Mouse (Mus musculus): ENCODE data around the gene Mrs2.

Mrs2 gene

DNA sequence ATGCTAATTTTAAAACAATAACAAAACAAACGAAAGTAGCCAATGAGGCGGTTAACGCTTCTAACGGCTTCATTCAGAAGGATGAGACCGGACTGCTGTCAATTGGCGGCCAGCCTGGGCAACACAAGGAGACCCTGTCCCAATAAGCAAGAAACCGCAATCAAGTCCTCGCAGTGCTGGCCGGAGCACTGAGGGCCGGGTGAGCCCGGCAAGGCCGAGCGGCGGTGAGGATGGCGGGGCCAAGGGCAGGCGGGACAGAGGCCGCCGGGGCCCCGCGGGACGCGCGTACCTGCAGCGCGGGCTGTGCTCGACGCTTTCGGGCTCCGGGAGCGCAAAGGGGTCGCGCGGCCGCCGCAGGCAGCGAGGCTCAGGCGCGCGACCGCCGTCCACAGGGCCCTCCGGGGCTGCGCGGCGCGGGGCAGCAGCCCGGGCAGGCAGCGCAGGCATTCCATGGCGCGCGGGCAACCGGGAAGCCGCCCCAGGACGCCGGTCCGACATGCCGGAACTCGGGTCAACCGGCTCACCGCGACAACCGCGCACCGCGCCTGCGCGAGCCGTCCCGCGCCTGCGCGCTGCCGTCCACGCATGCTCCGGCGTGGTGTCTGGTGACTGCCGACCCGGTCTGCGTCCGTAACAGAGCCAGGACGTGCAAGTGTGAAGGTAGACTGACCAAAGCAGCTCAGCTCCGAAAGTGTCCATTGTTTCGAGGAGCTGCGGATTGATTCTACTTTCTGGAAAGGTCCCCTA, at the start of gene Mrs2:
Mrs2 (minus strand) TSS at position 587 of the 747 bp plus-strand sequence.
- DNase-seq: peak; percentile 87

DNA sequence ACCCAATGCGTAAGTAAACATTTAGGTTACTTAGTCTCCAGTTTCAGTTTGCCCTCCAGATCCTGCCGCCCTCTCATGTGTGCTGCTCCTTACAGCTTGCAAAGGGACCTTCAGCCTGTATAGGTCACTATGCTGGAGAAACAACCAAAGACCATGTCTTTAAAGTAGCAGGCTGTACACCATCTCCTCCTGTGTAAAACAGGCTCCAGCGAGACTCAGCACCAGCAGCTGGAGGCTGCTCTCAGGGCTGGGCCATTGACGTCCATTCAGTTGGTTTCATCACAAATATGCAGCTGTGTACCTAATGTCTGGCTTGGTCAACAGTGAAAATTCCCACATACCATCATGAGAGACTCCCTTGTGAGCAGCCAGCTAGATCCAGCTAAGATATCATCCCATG, 49.6 kb upstream of the Mrs2 start:
- DNase-seq: no peak

DNA sequence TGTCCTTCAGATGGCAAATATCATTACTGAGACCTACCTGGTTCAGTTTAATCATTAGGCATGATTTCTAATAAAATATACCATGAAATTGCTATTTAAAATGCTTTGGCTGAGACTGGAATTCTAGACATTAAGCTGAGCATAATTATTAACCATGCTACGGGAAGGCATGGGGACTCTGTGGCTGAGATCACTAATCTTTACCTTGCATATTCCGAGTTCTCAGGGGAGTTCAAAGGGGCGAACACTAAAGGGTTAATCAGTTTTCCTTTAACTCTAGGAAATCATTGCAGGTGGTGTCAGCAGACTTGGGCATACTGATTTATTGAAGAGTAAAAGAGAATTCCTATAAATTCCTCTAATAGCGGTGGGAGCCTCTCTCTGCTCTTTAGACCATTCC, 47.0 kb upstream of the Mrs2 start:
- DNase-seq: no peak

DNA sequence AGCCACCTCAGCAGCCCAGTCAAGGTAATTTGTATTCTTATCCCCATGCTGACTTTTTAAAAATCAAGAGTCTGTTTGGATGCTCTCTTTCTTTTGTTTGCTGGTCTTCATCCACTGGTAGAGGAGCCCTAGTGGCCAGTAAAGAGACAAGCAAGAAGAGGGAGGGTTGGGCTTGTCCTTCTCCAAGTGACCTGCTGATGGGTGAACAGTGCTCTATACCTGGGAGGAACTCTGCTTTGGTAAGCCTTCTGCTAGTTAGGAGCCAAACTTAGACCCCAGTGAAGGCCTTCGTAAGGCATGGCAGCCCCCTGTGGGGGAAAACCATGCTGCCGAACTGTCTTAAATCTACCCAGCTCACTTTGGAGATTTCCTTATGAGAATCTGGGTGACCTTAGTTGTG, 46.5 kb upstream of the Mrs2 start:
- no peak for DNase-seq

DNA sequence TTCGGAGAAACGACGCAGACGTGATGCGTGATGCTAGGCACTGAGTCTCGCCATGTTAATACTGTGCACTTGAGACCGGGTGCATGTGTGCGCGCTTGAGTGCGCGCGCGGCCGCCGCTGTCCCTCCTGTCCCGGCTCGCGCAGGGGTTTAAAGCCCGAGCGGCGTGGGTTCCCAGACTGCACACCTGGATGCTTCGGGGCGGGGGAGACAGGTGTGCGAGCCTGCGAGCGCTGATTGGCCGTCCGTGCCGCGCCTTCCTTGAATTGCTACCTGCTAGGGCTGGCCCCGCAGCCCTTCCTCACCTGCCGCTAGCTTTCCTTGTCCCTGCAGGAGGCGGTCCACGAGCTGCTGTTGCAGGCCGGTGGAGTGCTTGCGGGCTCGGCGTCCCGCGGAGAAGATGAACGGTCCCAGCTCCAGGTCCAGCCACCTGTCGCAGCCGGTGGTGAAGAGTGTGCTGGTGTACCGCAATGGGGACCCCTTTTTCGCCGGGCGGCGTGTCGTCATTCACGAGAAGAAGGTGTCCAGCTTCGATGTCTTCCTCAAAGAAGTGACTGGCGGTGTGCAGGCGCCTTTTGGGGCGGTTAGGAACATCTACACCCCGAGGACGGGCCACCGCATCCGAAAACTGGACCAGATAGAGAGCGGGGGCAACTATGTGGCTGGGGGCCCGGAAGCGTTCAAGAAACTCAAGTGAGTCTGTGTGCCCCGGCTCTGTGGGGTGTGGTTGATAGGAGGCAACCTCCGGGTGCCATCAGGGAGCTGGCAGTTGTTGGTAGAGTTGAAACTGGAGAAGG, 35.9 kb upstream of the Mrs2 start, which contains the start of gene Dcdc2a:
Dcdc2a (plus strand) TSS at position 132 of the 795 bp plus-strand sequence.
- no peak for DNase-seq

DNA sequence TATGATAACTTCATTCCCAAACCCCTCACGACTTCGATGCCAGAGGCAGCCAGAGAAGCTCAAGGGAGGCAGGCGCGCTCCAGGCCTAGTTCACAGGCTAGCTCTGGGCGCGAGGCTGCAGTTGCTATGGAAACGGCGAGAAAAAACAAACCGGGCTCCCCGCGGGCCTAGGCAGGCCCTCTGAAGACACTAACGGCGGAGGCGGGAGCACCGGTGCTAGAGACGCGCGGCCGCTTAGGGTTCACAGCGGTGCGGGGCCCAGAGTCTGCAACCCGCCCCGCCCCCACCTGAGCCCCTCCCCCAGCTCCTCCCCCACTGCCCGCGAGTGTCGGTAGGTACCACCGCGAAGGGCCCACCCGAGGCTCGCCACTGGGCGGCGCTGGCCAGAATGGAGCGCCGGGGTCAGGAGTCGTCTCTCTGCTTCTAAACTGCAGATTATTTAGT, 35.0 kb upstream of the Mrs2 start:
- peak; percentile 55 for DNase-seq

DNA sequence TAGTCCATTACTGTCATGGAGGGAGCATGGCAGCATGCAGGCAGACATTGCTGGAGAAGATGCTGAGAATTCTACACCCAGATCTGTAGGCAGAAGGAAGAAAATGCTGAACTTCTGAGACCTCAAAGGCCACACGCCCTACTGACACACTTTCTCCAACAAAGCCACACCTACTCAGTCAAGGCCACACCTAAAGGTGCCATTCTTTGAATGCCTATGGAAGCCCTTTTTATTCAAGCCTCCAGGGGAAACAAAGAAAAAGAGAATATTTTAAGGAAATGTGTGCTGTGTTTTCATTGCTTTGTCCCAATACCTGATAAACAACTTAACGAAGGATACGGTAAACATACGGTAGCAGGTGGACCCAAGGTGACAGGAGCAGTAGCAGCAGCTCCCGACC, 32.5 kb upstream of the Mrs2 start:
- no peak for DNase-seq

DNA sequence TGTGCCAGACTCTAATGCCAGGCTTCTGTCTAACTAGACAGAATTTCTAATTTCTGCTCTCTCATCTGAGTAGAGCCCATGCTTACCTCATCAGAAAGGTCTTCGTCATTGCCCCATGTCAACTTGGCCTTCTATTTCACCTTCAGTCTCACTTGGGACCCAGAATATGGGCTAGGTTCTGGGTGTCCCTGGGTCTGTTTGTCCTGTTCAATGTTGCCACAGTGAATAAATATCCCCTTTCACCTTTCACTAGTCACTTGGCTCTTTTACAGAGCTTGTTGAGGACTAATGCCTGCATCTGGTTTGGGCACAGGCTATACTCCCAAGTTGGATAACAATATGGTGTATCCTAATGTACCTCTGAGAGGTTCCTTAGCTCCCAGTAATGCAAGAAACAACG, 19.3 kb upstream of the Mrs2 start:
- DNase-seq: no peak

DNA sequence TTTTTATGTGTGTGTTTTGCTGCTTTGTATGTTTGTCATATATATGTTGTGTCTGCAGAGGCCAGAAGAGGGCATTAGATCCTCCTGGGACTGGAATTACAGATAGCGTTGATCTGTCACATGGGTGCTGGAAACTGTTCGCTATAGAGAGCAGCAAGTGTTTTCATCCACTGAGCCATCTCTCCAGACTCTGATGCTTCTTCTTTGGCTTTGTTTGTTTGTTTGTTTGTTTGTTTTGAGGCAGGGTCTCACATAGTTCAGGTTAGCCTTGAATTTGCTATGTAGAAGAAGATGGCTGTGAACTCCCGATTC, 6.9 kb upstream of the Mrs2 start:
- DNase-seq: no peak

DNA sequence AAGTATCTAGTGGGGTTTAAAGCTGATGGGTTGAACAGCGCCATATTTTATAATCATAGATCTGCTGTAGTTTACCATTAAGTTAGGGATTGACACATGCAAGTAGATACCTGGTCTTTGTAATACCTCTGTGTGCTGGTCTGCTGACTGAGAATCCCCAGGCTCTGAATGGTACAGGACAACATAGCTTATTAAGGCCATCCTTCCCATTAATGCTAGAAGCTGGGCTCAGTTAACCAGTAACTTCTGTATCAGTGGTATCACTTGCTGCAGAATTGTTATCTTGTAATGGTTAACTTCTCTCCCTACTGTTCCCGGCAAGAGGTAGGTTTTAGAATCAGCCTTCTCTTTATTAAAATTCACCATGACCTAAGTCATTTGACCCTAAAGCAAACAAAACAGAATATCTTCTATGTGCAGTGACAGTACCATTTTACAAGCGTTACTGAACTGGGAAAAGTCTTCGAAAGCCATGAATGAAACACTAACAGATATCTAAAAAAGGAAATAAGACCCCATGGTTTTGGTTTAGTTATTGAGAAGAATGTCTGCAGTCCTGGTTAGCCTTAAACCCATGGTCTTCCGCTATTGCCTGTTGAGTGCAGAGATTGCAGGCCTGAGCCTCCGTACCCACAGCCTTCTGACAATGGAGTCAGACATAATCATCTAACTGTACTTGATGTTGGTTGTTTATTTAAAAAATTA, 6.4 kb upstream of the Mrs2 start:
- DNase-seq: no peak

DNA sequence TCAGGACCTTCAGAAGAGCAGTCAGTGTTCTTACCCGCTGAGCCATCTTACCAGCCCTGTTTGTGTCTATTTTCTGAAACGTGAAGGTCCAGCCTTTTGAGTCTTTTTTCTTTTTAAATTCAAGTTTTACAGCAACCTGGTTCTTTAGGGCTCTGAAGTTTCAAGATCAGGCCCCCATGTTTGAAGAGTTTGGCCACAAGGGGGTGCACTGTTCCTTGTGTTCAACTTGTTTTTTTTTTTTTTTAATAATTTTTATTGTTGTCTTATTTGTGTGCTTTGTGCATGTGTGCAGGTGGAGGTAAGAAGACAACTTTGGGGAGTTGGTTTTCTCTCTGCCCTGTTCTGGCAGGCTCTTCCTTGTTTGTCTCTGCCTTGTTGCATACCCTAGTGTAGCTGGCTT, 4.5 kb upstream of the Mrs2 start:
- peak; percentile 29 for DNase-seq

DNA sequence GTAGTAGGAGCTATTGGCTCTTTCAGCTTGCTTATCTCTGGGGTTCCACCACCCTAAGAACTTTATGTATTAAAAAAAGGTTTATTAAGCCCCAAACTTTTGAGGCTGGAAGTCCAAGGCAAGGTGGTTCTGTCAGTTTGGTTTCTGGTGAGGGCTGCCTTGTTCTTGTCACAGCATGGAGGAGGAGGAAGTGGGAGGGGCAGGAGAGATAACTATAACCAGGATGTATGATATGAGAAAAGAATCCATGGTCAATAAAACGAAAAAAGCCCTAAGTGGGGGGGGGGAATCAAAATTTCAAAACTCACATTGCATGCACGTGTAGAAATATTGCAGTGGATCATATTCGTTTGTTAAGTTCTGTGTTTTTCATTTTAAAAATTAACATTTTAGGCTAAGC, 3.0 kb upstream of the Mrs2 start:
- no peak for DNase-seq

DNA sequence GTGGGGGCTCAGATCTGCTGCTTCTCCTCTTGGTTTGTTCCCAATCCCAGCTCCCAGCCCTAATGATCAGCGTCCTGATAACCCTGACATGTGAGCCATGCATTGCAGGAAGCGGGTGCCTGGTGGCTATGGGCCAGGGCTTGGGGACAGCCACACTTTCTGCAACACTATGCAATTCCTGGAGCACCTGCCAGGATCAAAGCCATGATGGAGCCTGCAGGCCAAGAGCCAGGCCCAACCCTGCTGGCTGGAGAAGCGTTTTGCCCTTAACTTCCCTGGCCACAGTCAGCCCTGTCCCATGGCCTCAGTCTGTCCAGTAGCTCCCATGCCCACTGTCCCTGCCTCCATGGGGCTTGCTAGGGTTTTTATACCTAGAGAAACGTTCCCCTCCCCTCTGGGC, 2.2 kb upstream of the Mrs2 start:
- DNase-seq: no peak

DNA sequence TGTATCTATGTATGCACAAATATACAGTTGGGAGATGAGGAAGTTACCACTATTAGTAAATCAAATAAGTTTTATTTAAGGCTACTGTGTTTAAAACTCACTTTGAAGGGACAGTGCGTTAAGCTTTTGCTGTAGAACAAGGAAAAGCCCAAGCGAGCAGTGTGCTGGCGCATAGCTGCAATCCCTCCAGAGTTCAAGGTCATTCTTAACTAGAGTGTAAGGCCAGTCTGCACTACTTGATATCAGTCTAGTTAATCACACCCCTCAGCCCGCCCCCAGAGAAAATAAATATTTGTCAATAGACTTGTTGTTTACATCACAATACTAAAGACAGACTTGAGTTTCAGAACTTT, 337 bp upstream of the Mrs2 start:
- no peak for DNase-seq

DNA sequence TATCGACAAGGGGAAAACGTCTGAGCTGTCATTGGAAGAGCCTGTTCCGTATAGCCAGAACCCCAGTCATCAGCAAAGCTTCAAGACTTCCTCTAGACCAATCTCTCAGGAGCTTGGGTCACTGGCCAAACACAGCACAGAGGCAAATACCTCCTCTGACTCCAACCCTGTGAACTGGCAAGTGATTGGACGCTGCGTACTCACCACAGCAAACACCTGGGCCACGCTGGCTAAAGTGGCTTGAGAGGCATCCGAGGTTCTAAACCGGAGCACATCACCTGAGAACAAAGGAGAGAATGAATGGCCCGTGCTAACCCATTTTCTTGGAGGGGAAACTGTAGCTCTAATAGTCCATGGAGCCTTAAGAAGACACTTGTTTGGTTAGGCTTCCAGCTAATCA, 1.9 kb downstream of the Mrs2 start:
- DNase-seq: no peak

DNA sequence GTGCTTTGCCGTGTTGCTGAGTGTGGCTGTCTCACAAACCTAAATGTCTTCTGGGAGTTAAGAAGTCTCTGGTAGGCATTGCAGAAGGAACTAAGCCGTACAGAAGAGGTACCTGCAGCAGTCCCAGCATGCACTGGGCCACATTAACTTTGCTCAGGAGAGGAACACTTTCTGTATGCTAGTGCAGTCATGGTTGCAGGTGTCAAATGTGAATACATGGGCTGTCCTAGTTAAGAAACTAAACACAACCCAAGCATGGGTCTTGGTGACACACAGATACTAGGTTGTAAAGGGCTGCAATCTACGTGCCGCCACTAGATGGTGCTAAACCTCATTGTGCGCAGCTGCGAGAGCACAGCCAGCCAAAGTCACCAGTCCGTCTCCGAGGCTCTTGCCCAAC, 13.1 kb downstream of the Mrs2 start:
- DNase-seq: peak; percentile 58

DNA sequence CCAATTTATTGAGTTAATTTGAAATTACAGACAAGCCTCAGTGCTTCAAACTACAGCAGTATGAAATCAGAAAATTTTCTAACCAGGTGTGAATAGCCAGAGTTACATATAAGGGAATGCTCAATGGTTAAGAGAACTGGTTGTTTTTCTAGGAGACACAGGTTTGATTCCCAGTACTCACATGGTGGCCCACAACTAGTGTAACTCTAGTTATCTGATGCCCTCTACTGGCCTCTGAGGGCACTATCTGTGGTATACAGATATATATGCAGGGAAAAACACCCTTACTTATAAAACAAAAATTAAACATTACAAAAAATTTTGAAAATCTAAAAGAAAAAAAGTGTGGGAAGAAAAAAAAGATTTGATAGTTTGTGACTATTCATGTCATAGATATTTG, 17.2 kb downstream of the Mrs2 start:
- no peak for DNase-seq

DNA sequence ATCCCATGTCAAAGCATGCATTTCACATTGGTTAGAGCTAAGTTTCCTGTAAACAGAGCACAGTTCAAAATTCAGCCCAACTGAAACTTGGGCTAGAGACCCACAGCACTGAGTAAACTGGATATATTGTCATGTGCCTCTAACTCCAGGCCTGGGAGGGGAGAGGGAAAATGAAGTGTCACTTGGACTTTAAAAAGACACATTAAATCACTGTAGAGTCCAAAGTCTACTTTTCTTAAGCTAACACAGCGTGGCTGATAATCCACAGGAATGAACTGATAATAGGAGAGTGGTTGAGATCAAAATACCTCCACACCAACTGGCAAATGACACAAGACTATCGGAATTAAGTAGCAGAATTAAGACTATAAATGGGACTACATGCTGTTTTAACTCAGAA, 20.6 kb downstream of the Mrs2 start:
- DNase-seq: no peak

DNA sequence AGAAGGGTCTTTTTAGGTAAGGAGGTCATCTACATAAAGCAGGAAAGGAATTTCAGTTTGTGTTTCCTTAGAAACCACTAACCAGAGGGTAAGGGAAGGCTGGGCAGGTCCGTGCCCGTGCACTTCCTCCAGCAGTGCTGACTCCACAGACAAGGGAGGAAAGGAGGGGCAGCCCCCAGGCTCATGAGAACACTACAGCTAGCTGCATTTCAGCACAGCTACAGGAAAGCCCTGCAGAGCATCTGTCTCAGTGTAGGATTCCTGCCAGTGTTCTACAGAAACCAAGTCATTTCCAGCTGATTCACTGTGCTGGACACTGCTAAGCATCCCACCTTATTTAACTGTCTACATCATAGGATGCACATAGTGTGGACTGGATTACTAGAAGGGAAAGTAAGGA, 27.0 kb downstream of the Mrs2 start:
- DNase-seq: no peak

DNA sequence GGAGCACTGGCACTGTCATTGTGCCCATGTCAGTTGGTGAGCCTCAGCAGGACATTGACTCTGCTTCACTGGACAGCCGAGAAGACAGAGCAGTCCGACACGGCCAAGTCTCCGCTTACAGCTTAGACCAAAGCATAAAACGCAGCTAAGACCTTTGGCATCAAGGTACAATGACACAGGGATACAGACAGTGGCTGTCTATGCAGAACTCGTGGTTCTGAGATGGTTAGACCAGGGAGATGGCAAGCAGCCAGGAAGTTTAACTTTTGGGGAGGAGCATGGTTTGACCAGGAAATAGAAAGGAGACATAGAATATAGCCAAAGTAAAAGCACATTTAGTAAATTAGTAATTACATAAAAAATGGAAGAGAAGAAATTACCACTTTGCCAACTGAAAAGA, 31.2 kb downstream of the Mrs2 start:
- no peak for DNase-seq

DNA sequence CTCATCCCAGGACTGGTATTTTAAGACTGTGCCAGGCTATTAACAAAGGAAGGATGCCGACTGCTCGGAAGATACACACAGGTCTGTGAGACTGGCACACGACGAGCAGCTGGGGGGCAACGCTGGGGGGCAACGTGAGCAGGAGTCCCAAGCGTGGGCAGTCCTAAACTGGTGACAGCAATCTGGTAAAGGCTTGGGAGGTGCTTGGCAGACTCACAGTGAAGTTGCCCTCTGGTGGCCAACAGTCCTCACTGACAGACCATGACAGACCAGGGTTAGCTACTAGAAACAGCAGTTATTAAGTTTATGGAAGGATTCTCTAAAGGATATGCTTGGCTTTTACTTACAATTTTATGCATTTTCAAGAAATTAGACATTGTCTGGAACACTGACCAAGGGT, 31.8 kb downstream of the Mrs2 start:
- peak; percentile 43 for DNase-seq

DNA sequence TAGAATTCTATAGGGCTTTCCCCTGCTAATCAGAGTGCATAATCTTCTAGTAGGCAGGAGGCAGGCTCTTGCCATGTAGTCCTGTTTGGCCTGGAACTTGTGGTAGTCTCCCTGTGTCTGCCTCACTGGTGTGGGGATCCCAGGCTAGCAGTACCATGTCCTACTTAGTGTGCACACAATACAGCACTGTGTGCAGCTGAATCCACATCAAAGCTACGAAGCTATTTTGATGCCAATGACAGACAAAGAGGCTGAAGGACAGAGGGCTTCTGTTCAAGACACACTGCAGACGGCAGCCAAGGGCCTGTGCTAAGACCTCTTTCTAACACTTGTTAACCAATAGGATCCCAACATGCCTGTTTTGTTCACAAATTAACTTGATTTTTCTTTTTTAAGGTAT, 34.7 kb downstream of the Mrs2 start:
- no peak for DNase-seq

DNA sequence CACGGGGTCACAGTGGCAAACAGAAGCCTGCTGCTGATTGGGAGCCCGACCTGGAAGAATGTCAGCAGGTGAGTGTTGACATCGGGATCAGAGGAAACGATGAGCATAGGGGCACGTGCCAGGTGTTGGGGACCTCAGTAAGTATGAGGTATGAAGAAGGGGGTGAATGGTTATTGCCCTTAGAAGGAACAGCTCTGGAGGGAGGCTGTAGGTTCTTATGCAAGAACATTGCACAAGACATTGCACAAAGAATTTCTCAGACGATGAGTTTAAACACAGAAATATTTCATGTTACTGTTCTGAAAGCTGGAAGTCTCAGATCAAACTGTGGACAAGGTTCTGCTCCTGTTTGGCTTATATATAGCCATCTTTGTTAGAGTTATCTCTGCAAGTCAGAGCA, 39.1 kb downstream of the Mrs2 start:
- DNase-seq: no peak

DNA sequence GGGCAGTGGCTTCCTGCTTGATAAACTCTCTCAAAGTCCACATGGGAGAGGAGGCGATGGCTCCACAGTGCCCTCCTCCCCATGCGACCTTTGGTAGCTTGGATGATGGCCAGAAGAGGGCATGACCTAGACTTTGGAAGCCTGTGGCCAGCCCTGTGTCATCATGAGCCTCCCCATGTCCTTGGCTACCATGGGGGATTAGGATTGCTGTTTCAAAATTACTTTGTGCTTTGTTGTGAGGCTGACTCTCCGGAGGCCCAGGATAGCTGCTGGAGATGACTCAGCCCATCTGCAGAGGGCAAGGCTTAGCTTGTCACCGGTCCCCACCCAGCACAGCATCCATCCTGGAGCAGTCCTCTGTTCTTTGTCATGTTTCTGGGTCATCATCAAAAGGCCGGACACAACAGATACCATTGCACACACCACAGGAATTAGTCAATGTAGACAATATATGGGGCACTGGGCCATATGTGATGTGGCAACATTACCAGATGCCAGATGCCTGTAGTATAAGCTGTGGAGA, 42.3 kb downstream of the Mrs2 start:
- DNase-seq: no peak

Measured in thymus, postnatal 25 days (tissue).